Mouse (Mus musculus) lung, postnatal 25 days (tissue): Measurements from ENCODE around the gene Pnlip.
A peak's percentile ranks its signal among the peaks of the same experiment; 100 is the strongest.

Source experiments
- DNase-seq: peaks from one replicate; pipeline ENCODE4 v3.0.0; 2022; ENCODE audit warnings: low spot score

Pnlip gene

DNA sequence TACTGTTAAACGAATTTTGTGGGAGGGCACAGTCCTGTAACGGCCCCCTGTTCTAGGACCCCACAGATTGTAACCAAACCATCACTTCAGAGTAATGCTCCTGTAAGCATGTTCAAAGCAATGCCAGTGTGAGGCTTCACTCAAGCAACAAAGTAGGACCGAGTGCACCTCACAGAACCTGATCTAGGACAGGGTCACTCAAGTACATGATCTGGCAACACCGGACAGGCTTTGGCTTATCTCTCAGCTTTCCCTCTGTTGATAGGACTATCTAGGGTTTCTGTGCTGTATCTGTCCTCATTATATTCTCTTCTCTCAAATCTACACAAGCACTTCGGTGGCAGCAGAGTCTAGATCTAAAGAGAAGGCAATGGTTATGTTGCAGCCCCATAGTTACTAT, 74.3 kb downstream of the Pnlip start:
- DNase-seq: no peak

DNA sequence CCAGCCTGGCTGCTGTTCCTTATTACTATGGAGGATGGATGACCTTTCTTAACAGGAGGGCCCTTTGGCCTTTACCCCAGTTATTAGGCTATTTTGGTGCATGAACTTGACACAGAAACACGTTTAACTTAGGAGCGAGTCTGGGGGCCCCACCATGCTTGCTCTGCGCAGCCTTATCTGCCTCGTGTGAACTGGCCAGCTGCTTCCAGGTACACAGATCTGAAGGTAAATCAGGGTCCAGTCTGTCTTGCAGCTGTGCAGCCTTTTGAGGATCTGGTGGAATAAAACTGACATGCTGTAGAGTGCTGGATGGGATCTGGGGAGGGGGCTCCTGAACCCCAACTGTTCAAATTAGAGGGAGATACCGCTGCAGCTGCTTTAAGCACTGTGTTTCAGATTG, 75.5 kb downstream of the Pnlip start:
- DNase-seq: no peak

DNA sequence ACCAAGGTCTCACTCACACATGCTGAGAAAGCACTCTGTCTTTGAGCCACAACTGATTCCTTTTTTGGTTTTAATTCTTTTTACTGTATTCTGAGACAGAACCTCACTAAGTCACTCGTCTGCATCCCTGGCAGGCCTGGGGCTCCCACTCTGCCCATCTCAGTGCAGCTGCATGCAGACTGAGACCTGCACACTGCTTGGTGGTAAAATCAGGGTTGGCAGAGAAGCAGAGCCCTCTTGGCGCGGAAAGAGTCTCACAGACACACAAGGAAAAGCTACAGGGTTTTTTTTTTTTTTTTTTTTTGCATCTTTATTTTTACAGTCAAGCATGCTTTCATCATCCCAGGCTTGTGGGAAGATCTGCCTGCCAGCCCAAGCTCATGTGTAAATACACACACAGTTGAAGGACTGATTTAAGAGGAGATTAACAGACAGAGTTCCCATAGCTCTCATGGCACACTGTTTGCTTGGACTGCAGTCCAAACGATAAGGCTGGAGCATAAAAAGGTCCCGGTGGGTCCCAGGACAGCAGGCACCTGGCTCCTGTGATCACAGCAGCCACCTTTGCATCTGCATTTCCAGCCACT, 76.2 kb downstream of the Pnlip start, which contains the start of gene Pnliprp1:
Gene Pnliprp1 (plus strand): TSS at position 443 of the 587 bp plus-strand sequence.
- DNase-seq: peak; percentile 6
